Mouse (Mus musculus): ENCODE data around the gene Rfxap.

GRCm38 (mm10) chr3:54793762-54794161 lies 13.8 kb downstream of the Rfxap start:
- no peak for TF ChIP-seq CTCF (IDR thresholded peaks at IDR 0.05; ENCODE audit: borderline replicate concordance, insufficient read depth, low read depth, low read length)
- no peak for TF ChIP-seq POLR2A (IDR thresholded peaks at IDR 0.05; ENCODE audit: borderline replicate concordance, insufficient read depth, low read length)

Measured in cerebellum, adult 2 months (tissue).